Mouse (Mus musculus): ENCODE results near the gene Cdkn2d. TPM values are rescaled to one million over a fixed set of nuclear protein-coding genes. Genes with fewer than 3 reads are reported as not detected.
A peak's percentile ranks its signal among the peaks of the same experiment; 100 is the strongest.

Cdkn2d gene
- polyA plus RNA-seq, 1 experiment from 2014 or later: 51.5 TPM

DNA sequence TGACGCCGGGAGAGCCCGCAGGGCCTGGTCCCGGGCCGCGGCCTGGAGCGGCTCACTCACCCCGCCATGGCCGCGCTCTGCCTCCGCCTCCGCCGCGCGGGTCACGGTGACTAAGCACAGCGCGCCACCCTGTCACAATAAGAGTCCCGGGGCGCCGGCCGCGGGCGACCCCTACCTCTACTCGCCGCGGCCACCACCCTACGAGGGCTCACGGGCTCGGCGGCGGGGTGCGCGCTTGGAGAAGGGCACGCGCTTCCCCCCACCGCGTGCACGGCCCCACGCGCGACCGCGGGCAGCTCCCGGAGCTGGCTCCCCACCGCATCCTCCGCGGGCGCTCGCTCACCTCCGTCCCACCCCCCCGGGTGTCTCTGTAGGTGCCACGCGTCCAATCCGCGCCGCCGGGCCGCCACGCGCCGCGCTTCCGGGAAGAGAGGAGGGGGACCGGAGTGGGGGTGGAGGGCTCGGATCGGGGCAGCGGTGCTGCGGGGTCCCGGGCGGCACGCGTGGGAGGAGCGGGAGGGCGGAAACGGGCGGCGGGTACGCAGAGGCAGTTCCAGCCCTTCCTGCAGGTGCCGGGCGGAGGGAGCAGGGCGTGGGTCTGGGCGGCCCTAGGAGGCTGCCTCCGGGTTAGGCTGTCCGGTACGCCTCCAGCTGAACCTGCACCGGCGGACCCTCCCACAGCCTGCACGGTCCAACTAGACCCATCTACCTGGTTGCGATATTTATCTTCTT lies 52.3 kb downstream of the Cdkn2d start, which contains the start of gene Keap1:
TSS of gene Keap1 (minus strand) at position 629 of the 732 bp plus-strand sequence.
- H3K27me3 ChIP-seq (ENCODE audit: control insufficient read depth, insufficient read depth, low read length): peaks cover 13% of the 10 kb centered on the region
- H3K9ac ChIP-seq (ENCODE audit: low read length): peak within 1 kb of the TSS; percentile 98
- H3K4me1 ChIP-seq (ENCODE audit: control insufficient read depth, insufficient read depth, low read length): peaks cover 17% of the 10 kb centered on the region
- H3K36me3 ChIP-seq (ENCODE audit: control insufficient read depth, insufficient read depth, low read length): 0 out of 2 replicates have a peak, but pooled peaks cover 3% of the 10 kb centered on the region
- under 1% methylated on average over 80 of the region's 90 CpGs for WGBS
- H3K4me2 ChIP-seq (ENCODE audit: low read depth, low read length): peak within 1 kb of the TSS; percentile 85
- peak; percentile 91 for ATAC-seq (ENCODE audit: insufficient read depth, low FRiP score)
- peak within 1 kb of the TSS; percentile 93 for H3K27ac ChIP-seq (ENCODE audit: low read length)
- peak within 1 kb of the TSS; percentile 91 for H3K4me3 ChIP-seq (replicated peaks; ENCODE audit: low read length)
- 0 out of 2 replicates have a peak, but pooled peaks cover 5% of the 10 kb centered on the region for H3K9me3 ChIP-seq (replicated peaks; ENCODE audit: control insufficient read depth, low read length)

Other genes starting within 250 kb of the Cdkn2d start
- gene Zglp1, start 224.3 kb downstream of the Cdkn2d start, polyA plus RNA-seq (2015; fragmentation: Nextera tagmentation; extraction: Ambion mirVana): 0.46 and 0.89 TPM in 2 replicates
- gene Gm49373, start 218.3 kb downstream of the Cdkn2d start, polyA plus RNA-seq (2015; fragmentation: Nextera tagmentation; extraction: Ambion mirVana): 0.26 and 0.49 TPM in 2 replicates
- 48.7 and 49.7 TPM in 2 replicates for gene Fdx1l, start 217.8 kb downstream of the Cdkn2d start, polyA plus RNA-seq (2015; fragmentation: Nextera tagmentation; extraction: Ambion mirVana)
- gene Gm38431, start 199.4 kb downstream of the Cdkn2d start, polyA plus RNA-seq (2015; fragmentation: Nextera tagmentation; extraction: Ambion mirVana): 1.2 and 2.1 TPM in 2 replicates
- gene Raver1, start 199.4 kb downstream of the Cdkn2d start, polyA plus RNA-seq (2015; fragmentation: Nextera tagmentation; extraction: Ambion mirVana): 40.3 and 40.8 TPM in 2 replicates
- gene Tyk2, start 160.2 kb downstream of the Cdkn2d start, polyA plus RNA-seq (2015; fragmentation: Nextera tagmentation; extraction: Ambion mirVana): 16.7 and 18.2 TPM in 2 replicates
- gene Cdc37, start 141.4 kb downstream of the Cdkn2d start, polyA plus RNA-seq (2015; fragmentation: Nextera tagmentation; extraction: Ambion mirVana): 250 TPM in 2 replicates
- gene Pde4a, start 125.7 kb downstream of the Cdkn2d start, polyA plus RNA-seq (2015; fragmentation: Nextera tagmentation; extraction: Ambion mirVana): 4.7 TPM in 2 replicates
- gene Keap1, start 52.0 kb downstream of the Cdkn2d start, polyA plus RNA-seq (2015; fragmentation: Nextera tagmentation; extraction: Ambion mirVana): 52.5 and 56.4 TPM in 2 replicates
- 1.8 and 2.0 TPM in 2 replicates for gene S1pr5, start 43.0 kb downstream of the Cdkn2d start, polyA plus RNA-seq (2015; fragmentation: Nextera tagmentation; extraction: Ambion mirVana)
- gene Atg4d, start 26.1 kb downstream of the Cdkn2d start, polyA plus RNA-seq (2015; fragmentation: Nextera tagmentation; extraction: Ambion mirVana): 53.3 and 55.7 TPM in 2 replicates
- 15.2 and 18.2 TPM in 2 replicates for gene Kri1, start 3.4 kb downstream of the Cdkn2d start, polyA plus RNA-seq (2015; fragmentation: Nextera tagmentation; extraction: Ambion mirVana)
- 77.7 and 86.3 TPM in 2 replicates for gene Ap1m2, start 20.9 kb upstream of the Cdkn2d start, polyA plus RNA-seq (2015; fragmentation: Nextera tagmentation; extraction: Ambion mirVana)
- gene Slc44a2, start 29.3 kb upstream of the Cdkn2d start, polyA plus RNA-seq (2015; fragmentation: Nextera tagmentation; extraction: Ambion mirVana): 116 and 130 TPM in 2 replicates
- gene Ilf3, start 76.5 kb upstream of the Cdkn2d start, polyA plus RNA-seq (2015; fragmentation: Nextera tagmentation; extraction: Ambion mirVana): 144 and 147 TPM in 2 replicates
- gene Qtrt1, start 120.4 kb upstream of the Cdkn2d start, polyA plus RNA-seq (2015; fragmentation: Nextera tagmentation; extraction: Ambion mirVana): 51.1 and 51.4 TPM in 2 replicates
- 81.4 and 97.2 TPM in 2 replicates for gene Dnm2, start 133.5 kb upstream of the Cdkn2d start, polyA plus RNA-seq (2015; fragmentation: Nextera tagmentation; extraction: Ambion mirVana)
- gene Tmed1, start 218.8 kb upstream of the Cdkn2d start, polyA plus RNA-seq (2015; fragmentation: Nextera tagmentation; extraction: Ambion mirVana): 78.5 and 80.6 TPM in 2 replicates
- 5.9 and 6.0 TPM in 2 replicates for gene AB124611, start 234.8 kb upstream of the Cdkn2d start, polyA plus RNA-seq (2015; fragmentation: Nextera tagmentation; extraction: Ambion mirVana)